Mouse (Mus musculus): ENCODE measurements around the gene Olfr1179. TPM values are rescaled to one million over a fixed set of nuclear protein-coding genes. Genes with fewer than 3 reads are reported as not detected.
"Not testable (repeated sequence)": the region's sequence is repeated elsewhere in the genome, so short reads cannot be mapped to it uniquely, and the experiment has no call there.

The Olfr1179 gene
- polyA plus RNA-seq (2014; fragmentation: Nextera tagmentation; extraction: Ambion mirVana) = not detected in 2 replicates

- no peaks in the 10 kb centered on the region for H3K36me3 ChIP-seq (ENCODE audit: control insufficient read depth, insufficient read depth, low read length)
- H3K4me2 ChIP-seq = no peak within 1 kb of the TSS
- no peak for ATAC-seq (ENCODE audit: low FRiP score)
- no peaks in the 10 kb centered on the region for H3K9me3 ChIP-seq (ENCODE audit: control insufficient read depth, low read length)
- 85% methylated on average over 3 of the region's 3 CpGs for WGBS
- no peak for DNase-seq (ENCODE audit: low spot score, missing footprints)
- H3K4me3 ChIP-seq (ENCODE audit: low read depth, low read length) = no peak within 1 kb of the TSS
- H3K9ac ChIP-seq (ENCODE audit: low read length) = no peak within 1 kb of the TSS
- no peak within 1 kb of the TSS for H3K27ac ChIP-seq (ENCODE audit: low read depth, low read length)
- no peaks in the 10 kb centered on the region for H3K27me3 ChIP-seq (ENCODE audit: control insufficient read depth, insufficient read depth, low read length)
- H3K4me1 ChIP-seq (ENCODE audit: control insufficient read depth, insufficient read depth, low read length) = no peaks in the 10 kb centered on the region
These were observed at the start of gene Olfr1179 for GRCm38 (mm10) chr2:88406353-88406752. Gene Olfr1179, minus strand, starts transcription at chr2:88406453.

GRCm38 (mm10) chr2:88454567-88454966 is 48.3 kb upstream of the Olfr1179 start, which contains the start of gene Olfr1183:
Gene Olfr1183, plus strand, starts transcription at chr2:88454867.
- not testable (repeated sequence) for H3K4me1 ChIP-seq (ENCODE audit: control insufficient read depth, insufficient read depth, low read length); H3K36me3 ChIP-seq (ENCODE audit: control insufficient read depth, insufficient read depth, low read length); H3K4me3 ChIP-seq (ENCODE audit: low read depth, low read length); H3K9ac ChIP-seq (ENCODE audit: low read length); H3K9me3 ChIP-seq (ENCODE audit: control insufficient read depth, low read length); H3K27me3 ChIP-seq (ENCODE audit: control insufficient read depth, insufficient read depth, low read length); DNase-seq (ENCODE audit: low spot score, missing footprints); ATAC-seq (ENCODE audit: low FRiP score); H3K4me2 ChIP-seq; H3K27ac ChIP-seq (ENCODE audit: low read depth, low read length)
- WGBS = 80% methylated on average over 1 of the region's 1 CpGs

- Histone ChIP-seq H3K4me1 (ENCODE audit: control insufficient read depth, insufficient read depth, low read length) (no peaks in the 10 kb centered on the region), H3K9ac (ENCODE audit: low read length) (no peak within 1 kb of the TSS), H3K36me3 (ENCODE audit: control insufficient read depth, insufficient read depth, low read length) (no peaks in the 10 kb centered on the region), H3K4me3 (ENCODE audit: low read depth, low read length) (no peak within 1 kb of the TSS), H3K4me2 (no peak within 1 kb of the TSS), H3K27me3 (ENCODE audit: control insufficient read depth, insufficient read depth, low read length) (no peaks in the 10 kb centered on the region), H3K27ac (ENCODE audit: low read depth, low read length) (no peak within 1 kb of the TSS), H3K9me3 (ENCODE audit: control insufficient read depth, low read length) (no peaks in the 10 kb centered on the region)
- ATAC-seq (ENCODE audit: low FRiP score) = no peak
- WGBS = 91% methylated on average over 1 of the region's 1 CpGs
- no peak for DNase-seq (ENCODE audit: low spot score, missing footprints)
These were observed 42.8 kb upstream of the Olfr1179 start, which contains the start of gene Gm13757 for GRCm38 (mm10) chr2:88449031-88449430. Gene Gm13757, minus strand, starts transcription at chr2:88449131.

- no peaks in the 10 kb centered on the region for H3K9me3 ChIP-seq (ENCODE audit: control insufficient read depth, low read length)
- no peaks in the 10 kb centered on the region for H3K27me3 ChIP-seq (ENCODE audit: control insufficient read depth, insufficient read depth, low read length)
- ATAC-seq (ENCODE audit: low FRiP score) = no peak
- no peak within 1 kb of the TSS for H3K27ac ChIP-seq (ENCODE audit: low read depth, low read length)
- no peak within 1 kb of the TSS for H3K9ac ChIP-seq (ENCODE audit: low read length)
- H3K4me2 ChIP-seq = no peak within 1 kb of the TSS
- H3K4me1 ChIP-seq (ENCODE audit: control insufficient read depth, insufficient read depth, low read length) = no peaks in the 10 kb centered on the region
- no peak for DNase-seq (ENCODE audit: low spot score, missing footprints)
- H3K4me3 ChIP-seq (ENCODE audit: low read depth, low read length) = no peak within 1 kb of the TSS
- WGBS = 83% methylated on average over 1 of the region's 1 CpGs
- H3K36me3 ChIP-seq (ENCODE audit: control insufficient read depth, insufficient read depth, low read length) = no peaks in the 10 kb centered on the region
These were observed 19.8 kb upstream of the Olfr1179 start, which contains the start of gene Olfr1181 for GRCm38 (mm10) chr2:88426071-88426470. Gene Olfr1181, minus strand, starts transcription at chr2:88426171.

- Histone ChIP-seq H3K9me3 (ENCODE audit: control insufficient read depth, low read length) (no peaks in the 10 kb centered on the region), H3K4me1 (ENCODE audit: control insufficient read depth, insufficient read depth, low read length) (no peaks in the 10 kb centered on the region), H3K4me3 (ENCODE audit: low read depth, low read length) (no peak within 1 kb of the TSS), H3K27me3 (ENCODE audit: control insufficient read depth, insufficient read depth, low read length) (no peaks in the 10 kb centered on the region), H3K9ac (ENCODE audit: low read length) (no peak within 1 kb of the TSS), H3K36me3 (ENCODE audit: control insufficient read depth, insufficient read depth, low read length) (no peaks in the 10 kb centered on the region), H3K27ac (ENCODE audit: low read depth, low read length) (no peak within 1 kb of the TSS), H3K4me2 (no peak within 1 kb of the TSS)
- no peak for ATAC-seq (ENCODE audit: low FRiP score)
- no peak for DNase-seq (ENCODE audit: low spot score, missing footprints)
- 80% methylated on average over 2 of the region's 2 CpGs for WGBS
These were observed 12.8 kb upstream of the Olfr1179 start, which contains the start of gene Olfr1180 for GRCm38 (mm10) chr2:88419051-88419450. Gene Olfr1180, minus strand, starts transcription at chr2:88419151.

- Histone ChIP-seq H3K4me2 (no peak within 1 kb of the TSS), H3K4me1 (ENCODE audit: control insufficient read depth, insufficient read depth, low read length) (no peaks in the 10 kb centered on the region), H3K9me3 (ENCODE audit: control insufficient read depth, low read length) (no peaks in the 10 kb centered on the region), H3K36me3 (ENCODE audit: control insufficient read depth, insufficient read depth, low read length) (no peaks in the 10 kb centered on the region), H3K27me3 (ENCODE audit: control insufficient read depth, insufficient read depth, low read length) (no peaks in the 10 kb centered on the region), H3K27ac (ENCODE audit: low read depth, low read length) (no peak within 1 kb of the TSS), H3K4me3 (ENCODE audit: low read depth, low read length) (no peak within 1 kb of the TSS), H3K9ac (ENCODE audit: low read length) (no peak within 1 kb of the TSS)
- 87% methylated on average over 1 of the region's 1 CpGs for WGBS
- ATAC-seq (ENCODE audit: low FRiP score) = no peak
- no peak for DNase-seq (ENCODE audit: low spot score, missing footprints)
These were observed 19.5 kb downstream of the Olfr1179 start, which contains the start of gene Olfr1178 for GRCm38 (mm10) chr2:88386762-88387161. Gene Olfr1178, plus strand, starts transcription at chr2:88387062.

GRCm38 (mm10) chr2:88356304-88356703 is 49.9 kb downstream of the Olfr1179 start:
- no peak overlapping the region for H3K4me3 ChIP-seq (ENCODE audit: low read depth, low read length)
- ATAC-seq (ENCODE audit: low FRiP score) (peak; percentile 55; the same call in 1 of the 2 replicates), DNase-seq (ENCODE audit: low spot score, missing footprints) (peak; percentile 89)
- WGBS = 2% methylated on average over 2 of the region's 2 CpGs
- H3K36me3 ChIP-seq (ENCODE audit: control insufficient read depth, insufficient read depth, low read length) = no peaks in the 10 kb centered on the region
- no peak overlapping the region for H3K9ac ChIP-seq (ENCODE audit: low read length)
- H3K4me1 ChIP-seq (ENCODE audit: control insufficient read depth, insufficient read depth, low read length) = no peaks in the 10 kb centered on the region
- H3K27me3 ChIP-seq (ENCODE audit: control insufficient read depth, insufficient read depth, low read length) = no peaks in the 10 kb centered on the region
- no peak overlapping the region for H3K4me2 ChIP-seq
- no peak overlapping the region for H3K27ac ChIP-seq (ENCODE audit: low read depth, low read length)
- no peaks in the 10 kb centered on the region for H3K9me3 ChIP-seq (ENCODE audit: control insufficient read depth, low read length)

Other genes with a start within 250 kb of the Olfr1179 start
- not detected in 2 replicates for gene Olfr1168, start 224.6 kb downstream of the Olfr1179 start, polyA plus RNA-seq (2014; fragmentation: Nextera tagmentation; extraction: Ambion mirVana)
- not detected in 2 replicates for gene Olfr1170, start 178.1 kb downstream of the Olfr1179 start, polyA plus RNA-seq (2014; fragmentation: Nextera tagmentation; extraction: Ambion mirVana)
- not detected in 2 replicates for gene Olfr1173, start 126.6 kb downstream of the Olfr1179 start, polyA plus RNA-seq (2014; fragmentation: Nextera tagmentation; extraction: Ambion mirVana)
- gene Olfr1174-ps, start 91.3 kb downstream of the Olfr1179 start, polyA plus RNA-seq (2014; fragmentation: Nextera tagmentation; extraction: Ambion mirVana) = not detected in 2 replicates
- gene Olfr1175-ps, start 79.2 kb downstream of the Olfr1179 start, polyA plus RNA-seq (2014; fragmentation: Nextera tagmentation; extraction: Ambion mirVana) = not detected in 2 replicates
- not detected in 2 replicates for gene Olfr1176, start 69.7 kb downstream of the Olfr1179 start, polyA plus RNA-seq (2014; fragmentation: Nextera tagmentation; extraction: Ambion mirVana)
- gene Olfr1177-ps, start 60.0 kb downstream of the Olfr1179 start, polyA plus RNA-seq (2014; fragmentation: Nextera tagmentation; extraction: Ambion mirVana) = not detected in 2 replicates
- gene Olfr1178, start 19.4 kb downstream of the Olfr1179 start, polyA plus RNA-seq (2014; fragmentation: Nextera tagmentation; extraction: Ambion mirVana) = not detected in 2 replicates
- gene Olfr1180, start 12.7 kb upstream of the Olfr1179 start, polyA plus RNA-seq (2014; fragmentation: Nextera tagmentation; extraction: Ambion mirVana) = not detected in 2 replicates
- not detected in 2 replicates for gene Olfr1181, start 19.7 kb upstream of the Olfr1179 start, polyA plus RNA-seq (2014; fragmentation: Nextera tagmentation; extraction: Ambion mirVana)
- not detected in 2 replicates for gene Gm13757, start 42.7 kb upstream of the Olfr1179 start, polyA plus RNA-seq (2014; fragmentation: Nextera tagmentation; extraction: Ambion mirVana)
- gene Olfr1183, start 48.4 kb upstream of the Olfr1179 start, polyA plus RNA-seq (2014; fragmentation: Nextera tagmentation; extraction: Ambion mirVana) = not detected in 2 replicates
- gene Olfr1184, start 77.1 kb upstream of the Olfr1179 start, polyA plus RNA-seq (2014; fragmentation: Nextera tagmentation; extraction: Ambion mirVana) = not detected in 2 replicates
- not detected in 2 replicates for gene Olfr1185-ps1, start 86.9 kb upstream of the Olfr1179 start, polyA plus RNA-seq (2014; fragmentation: Nextera tagmentation; extraction: Ambion mirVana)
- gene Olfr1186, start 112.1 kb upstream of the Olfr1179 start, polyA plus RNA-seq (2014; fragmentation: Nextera tagmentation; extraction: Ambion mirVana) = not detected in 2 replicates
- not detected in 2 replicates for gene Olfr1188, start 150.5 kb upstream of the Olfr1179 start, polyA plus RNA-seq (2014; fragmentation: Nextera tagmentation; extraction: Ambion mirVana)
- not detected in 2 replicates for gene Olfr1189, start 180.0 kb upstream of the Olfr1179 start, polyA plus RNA-seq (2014; fragmentation: Nextera tagmentation; extraction: Ambion mirVana)
- not detected in 2 replicates for gene Olfr1191-ps1, start 234.1 kb upstream of the Olfr1179 start, polyA plus RNA-seq (2014; fragmentation: Nextera tagmentation; extraction: Ambion mirVana)
- not detected in 2 replicates for gene Olfr1192-ps1, start 242.1 kb upstream of the Olfr1179 start, polyA plus RNA-seq (2014; fragmentation: Nextera tagmentation; extraction: Ambion mirVana)